Mouse (Mus musculus) right cerebral cortex, postnatal 25 days (tissue): Measurements from ENCODE around the gene Ppid.
A peak's percentile ranks its signal among the peaks of the same experiment; 100 is the strongest.
"Not testable (repeated sequence)": the region's sequence is repeated elsewhere in the genome, so short reads cannot be mapped to it uniquely, and the experiment has no call there.

Source experiments
- DNase-seq: peaks from one replicate; pipeline ENCODE4 v3.0.0; 2022

Gene Ppid

DNA sequence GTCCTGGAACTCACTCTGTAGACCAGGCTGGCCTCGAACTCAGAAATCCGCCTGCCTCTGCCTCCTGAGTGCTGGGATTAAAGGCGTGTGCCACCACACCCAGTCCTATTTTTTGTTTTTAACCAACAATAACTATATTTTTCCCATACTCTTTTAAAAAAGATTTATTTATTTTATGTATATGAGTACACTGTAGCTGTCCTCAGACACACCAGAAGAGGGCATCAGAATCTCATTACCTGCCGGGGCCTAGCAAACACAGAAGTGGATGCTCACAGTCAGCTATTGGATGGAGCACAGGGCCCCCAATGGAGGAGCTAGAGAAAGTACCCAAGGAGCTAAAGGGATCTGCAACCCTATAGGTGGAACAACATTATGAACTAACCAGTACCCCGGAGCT is 17.8 kb upstream of the Ppid start:
- DNase-seq = not testable (repeated sequence)

DNA sequence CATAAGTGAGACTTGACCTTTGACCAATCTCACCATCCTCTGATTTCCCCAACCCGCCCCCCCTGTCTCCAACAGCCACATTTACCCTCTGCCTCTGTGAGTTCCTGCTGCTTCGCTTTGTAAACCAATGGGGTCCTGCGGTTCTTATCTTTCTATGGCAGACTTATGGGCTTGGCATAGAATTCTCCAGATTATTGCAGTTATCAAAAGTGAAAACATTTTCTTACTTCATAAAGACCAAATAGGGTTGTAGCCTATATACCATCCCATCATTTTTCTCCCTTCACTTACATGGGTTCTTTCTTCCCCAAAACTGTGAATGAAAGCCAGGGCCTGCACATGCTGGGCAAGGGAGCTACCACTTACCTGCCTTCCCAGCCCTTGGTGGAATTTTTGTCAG is 16.8 kb upstream of the Ppid start:
- no peak for DNase-seq

DNA sequence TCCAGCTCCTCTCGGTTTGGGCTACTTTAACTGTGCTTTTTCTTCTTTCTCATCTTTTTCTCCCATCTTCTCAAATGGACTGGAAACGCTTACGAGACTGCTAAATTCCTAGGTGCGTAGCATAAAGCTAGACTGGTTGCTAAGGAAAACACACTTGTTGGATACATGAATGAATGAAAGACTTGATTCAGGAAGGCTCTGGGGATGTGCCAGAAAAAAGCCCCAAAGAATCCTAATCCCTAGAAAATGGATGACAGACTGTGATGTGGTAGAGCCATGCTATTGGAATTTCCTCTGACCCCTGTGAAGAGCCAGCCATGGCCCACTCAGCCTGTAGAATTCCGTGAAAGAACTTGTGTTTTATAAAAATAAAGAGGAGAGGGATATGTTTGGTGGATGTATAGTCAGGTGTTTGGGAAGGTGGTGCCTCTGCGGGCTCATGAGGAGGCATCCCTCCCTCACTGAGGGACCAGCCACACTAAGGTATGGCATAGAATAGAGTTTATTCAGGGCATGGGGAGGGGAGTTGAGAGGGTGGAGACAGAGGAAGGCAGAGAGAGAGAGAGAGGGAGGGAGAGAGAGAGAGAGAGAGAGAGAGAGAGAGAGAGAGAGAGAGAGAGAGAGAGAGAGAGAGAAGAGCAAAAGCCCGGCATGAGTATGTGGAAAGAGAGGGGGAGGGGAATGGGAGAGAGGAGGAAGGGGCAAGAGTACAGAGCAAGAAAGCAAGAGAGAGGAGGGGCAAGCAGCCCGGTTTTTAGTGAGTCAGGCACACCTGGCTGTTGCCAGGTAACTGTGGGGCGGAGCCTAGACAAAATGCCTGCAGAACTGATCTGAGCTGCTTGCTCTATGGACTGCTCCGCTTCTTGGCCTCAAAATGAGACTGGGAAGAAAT is 15.3 kb upstream of the Ppid start:
- DNase-seq = no peak

DNA sequence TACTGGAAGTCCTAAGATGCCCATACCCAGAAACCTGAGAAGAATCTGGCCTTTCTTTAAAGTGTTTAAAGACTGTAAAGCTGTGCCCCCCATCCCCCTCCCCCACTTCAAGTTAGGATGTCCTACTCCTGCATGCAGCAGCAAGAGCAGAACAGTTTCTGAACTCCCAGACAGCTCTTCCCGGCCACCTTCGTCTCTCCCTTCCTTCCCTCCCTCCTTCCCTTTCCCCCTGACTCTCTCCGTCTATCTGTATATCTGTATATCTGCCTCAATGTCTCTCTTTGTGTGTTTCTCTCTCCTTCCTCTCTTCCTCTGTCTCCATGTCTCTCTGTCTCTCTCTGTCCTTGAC is 14.7 kb upstream of the Ppid start:
- no peak for DNase-seq

DNA sequence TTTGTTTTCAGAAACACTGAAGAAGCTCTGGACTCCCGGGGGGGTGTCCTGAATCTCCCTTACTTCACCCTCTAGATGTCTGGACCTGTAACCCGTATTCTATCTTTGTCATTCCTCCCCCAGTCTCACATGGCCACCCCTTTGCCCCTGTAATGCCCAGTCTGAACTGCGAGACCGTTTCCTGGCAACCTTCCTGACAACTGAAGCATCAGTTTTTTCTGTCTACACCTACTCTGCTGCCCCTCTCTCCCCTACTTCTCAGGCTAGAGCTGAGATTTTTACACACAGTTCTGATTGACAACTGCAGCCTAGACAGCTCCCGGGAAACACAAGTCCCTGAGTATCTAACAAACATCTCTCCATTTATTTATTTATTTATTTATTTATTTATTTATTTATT is 14.3 kb upstream of the Ppid start:
- no peak for DNase-seq

DNA sequence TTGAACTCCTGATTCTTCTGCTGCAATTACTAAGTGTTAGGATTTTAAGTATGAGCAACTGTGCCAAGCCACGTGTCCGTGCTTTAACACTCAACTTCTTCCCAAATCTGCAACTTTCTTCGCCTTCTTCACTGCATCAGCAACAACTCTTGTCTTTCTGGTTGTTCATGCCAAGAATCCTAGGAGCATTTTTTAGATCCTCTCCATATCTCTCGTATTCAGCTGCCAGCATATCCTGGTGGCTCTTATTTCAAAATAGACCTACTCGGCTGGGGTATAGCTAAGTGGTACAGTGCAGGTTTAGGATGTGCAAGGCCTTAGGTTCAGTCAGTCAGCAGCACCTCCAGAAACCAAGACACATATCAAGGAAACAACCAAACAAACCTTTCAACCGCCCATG is 13.5 kb upstream of the Ppid start:
- DNase-seq = no peak

DNA sequence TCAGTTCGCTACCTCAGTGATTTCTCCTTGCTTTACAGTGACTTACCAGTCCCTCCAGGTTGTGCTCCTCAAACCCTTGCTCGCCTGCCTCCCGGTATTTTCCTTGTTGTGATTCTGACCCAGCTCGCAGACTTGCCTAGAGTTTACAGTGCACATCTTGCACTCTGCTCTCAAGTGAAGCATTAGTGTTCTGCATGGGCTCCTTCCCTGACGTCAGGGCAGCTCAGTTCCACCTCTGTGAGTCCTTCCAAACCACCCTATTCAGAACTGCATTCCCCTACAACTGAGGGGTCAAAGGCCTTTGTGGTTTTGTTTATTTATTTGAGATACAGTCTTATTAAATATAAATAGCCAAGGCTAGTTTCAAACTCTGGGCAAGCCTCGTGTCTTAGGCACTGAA is 13.0 kb upstream of the Ppid start:
- DNase-seq = no peak

DNA sequence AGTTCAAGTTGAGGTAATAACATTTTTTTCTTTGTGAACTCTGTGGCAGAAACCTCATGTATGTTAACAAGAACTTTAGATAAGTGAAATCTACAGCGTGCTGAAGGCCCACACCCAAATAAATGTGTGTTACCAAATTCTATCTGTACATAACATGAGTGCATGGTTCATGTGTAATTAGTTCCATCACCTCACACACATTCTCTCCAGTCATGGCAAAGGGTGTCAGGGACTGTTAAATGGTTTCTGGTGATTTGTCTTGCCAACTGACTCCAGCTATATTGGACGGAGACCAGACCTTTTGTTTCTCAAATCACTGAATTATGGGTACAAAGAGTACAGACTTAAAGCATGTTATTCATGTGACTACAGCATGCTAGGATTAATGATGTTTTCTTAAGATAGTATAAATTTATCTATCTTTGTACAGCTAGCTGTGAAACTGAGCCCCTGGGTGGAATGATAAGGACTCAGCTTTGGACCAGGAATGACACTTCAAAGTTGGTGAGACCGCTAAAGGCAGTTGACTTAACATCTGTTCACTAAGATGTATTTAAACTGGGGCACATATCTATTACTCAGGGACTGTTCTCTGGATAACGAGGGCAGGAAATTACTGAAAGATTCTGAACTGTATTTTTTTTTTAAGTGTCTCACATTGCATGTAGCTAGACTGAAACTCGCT is 11.1 kb upstream of the Ppid start:
- DNase-seq = no peak

DNA sequence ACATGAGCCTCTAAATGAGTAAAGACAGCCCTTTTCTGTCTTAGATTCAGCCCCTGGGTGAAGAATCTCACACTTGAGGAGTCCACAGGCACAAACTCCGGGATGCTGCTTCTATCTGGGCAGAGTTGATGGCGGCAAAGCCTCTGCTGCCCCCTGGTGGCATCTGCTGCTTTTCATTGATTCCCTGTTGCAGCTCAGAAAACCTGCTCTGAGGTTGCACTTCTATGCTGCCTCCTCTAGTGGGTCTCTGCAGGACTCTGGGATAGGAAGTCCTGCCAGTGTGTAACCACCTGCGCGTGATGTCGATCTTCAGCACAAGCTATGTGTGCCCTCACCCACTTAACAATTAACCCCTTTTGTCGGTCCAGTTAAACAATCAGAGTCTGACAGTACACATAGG is 4.3 kb upstream of the Ppid start:
- DNase-seq = peak; percentile 86

DNA sequence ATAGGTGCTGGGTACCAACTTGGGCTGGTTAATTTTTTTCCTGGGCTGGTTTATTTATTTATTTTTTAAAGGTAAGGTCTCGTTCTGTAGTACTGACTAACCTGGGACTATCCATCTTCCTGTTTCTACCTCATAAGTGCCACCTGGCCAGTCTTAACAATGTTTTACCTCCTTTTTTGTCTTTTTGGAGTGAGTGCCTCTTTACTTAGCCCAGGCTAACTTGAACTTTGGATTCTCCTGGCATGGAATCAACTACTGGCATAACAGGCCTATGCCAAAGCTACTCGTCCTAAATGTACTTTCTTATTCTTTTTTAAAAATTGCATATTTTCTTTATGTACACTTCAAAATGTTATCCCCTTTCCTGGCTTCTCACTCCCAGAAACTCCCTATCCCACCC is 1.5 kb upstream of the Ppid start:
- DNase-seq = no peak

DNA sequence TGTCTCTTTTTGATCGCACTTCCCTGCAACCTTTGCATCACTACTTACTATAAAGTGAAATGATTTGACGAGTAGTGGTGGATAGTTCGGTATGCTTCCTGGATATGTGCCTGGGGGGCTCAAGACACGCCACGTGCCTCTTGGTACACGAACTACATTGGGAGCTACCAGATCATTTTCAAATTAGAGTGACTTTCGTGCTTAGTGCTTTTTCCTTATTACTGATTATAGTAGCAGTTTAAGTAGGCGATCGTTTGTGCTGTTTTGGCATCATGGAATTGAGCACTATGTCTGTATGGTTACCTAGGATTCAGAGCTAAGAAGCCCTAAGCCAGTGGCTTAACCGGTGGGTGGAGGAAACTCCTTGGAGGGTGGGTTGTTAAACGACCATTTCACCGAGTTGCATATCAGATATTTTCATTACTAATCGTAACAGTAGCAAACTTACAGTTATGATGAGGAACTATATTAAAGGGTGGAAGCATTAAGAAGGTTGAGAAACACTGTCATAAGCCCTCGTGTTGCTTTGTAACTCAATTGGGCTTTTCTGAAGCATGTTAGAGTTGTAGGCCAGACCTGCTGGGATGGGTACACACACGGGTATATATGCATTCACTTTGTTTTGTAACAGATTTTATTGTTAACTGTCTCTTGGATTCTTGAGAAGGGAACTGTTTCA is 790 bp downstream of the Ppid start:
- DNase-seq = no peak

DNA sequence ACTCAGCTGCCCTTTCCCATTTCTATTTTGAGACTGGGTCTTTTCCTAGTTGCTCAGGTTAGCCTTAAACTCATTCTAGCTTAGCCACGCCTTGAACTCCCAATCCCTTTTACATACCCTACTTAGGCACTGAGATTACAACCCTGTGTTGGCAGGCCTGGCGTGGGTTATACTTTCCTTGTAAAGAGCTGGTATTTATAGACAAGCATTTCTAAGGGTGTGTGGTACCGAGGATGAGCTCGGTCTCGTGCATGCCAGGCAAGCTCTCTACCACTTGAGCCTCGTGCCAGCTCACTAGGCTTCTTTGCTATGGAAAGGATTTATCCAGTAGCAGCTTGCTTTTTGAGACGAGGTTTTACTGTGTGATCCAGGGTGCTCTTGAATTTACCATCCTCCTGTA is 4.3 kb downstream of the Ppid start:
- no peak for DNase-seq

DNA sequence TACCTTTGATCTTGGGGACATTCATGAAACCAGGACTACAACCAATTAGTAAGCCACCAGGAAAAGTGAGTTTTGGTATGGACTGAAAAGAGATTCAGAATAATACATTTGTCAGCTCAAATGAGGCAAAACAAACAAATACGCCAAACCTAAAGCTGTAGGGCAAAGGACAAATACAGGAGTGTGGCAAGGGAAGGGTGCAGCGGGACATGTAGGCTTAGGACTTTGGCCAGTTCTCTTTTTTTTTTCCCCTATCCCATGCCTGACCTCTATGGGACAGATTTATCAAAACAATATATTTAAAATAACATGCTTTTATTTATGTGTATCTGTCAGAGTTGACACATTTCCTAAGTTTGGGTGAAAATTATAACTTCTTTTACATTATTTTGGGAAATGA is 18.7 kb downstream of the Ppid start:
- no peak for DNase-seq

DNA sequence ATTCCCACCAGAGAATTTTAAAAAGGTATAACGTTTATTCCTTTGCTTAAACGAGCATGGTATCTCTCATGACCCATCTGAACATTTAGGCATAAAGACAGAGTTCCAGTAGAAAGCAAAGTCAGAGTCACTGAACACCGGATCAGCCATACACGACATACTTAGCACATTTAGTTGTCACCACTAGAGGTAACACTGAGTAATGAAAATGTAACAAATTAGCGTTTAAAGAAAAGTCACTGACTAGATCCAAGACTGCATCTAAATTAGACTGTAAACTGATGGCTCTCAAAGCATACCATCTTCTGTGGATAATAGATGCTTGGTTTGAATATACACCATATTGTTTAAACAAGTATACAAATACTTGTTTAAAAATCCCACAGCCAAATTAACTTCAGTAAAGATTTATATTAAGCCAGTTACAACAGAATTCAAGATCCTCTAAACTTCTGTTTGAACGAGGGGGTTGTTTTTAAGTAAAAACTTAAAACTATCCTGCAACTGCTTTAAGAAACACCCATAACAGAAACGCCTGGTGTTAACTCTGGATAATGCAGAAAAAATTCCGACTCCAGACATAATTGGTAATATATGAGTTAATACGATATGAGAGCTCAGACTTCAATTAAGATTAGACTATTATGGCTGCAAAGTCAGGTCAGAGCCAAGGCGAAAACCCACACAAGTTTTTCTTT is 36.5 kb downstream of the Ppid start:
- DNase-seq = no peak

DNA sequence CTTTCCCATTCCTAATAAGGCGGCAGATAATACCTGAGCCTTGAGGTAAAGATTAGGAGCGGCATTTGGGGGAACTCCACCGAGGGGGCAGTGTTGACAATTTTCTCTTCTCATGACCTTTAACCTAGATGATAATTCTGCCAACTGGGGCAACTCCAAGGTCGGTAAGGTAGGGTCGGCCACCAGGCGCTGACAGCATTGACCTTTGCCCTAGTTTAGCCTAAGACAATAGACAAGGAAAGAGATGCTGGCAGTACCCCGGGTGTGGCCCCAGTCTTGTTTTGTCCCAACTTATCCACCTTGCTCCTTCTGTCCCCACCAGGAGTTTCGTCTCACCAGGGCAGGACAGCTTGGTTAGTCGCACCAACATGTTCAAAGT is 37.0 kb downstream of the Ppid start:
- DNase-seq = no peak

DNA sequence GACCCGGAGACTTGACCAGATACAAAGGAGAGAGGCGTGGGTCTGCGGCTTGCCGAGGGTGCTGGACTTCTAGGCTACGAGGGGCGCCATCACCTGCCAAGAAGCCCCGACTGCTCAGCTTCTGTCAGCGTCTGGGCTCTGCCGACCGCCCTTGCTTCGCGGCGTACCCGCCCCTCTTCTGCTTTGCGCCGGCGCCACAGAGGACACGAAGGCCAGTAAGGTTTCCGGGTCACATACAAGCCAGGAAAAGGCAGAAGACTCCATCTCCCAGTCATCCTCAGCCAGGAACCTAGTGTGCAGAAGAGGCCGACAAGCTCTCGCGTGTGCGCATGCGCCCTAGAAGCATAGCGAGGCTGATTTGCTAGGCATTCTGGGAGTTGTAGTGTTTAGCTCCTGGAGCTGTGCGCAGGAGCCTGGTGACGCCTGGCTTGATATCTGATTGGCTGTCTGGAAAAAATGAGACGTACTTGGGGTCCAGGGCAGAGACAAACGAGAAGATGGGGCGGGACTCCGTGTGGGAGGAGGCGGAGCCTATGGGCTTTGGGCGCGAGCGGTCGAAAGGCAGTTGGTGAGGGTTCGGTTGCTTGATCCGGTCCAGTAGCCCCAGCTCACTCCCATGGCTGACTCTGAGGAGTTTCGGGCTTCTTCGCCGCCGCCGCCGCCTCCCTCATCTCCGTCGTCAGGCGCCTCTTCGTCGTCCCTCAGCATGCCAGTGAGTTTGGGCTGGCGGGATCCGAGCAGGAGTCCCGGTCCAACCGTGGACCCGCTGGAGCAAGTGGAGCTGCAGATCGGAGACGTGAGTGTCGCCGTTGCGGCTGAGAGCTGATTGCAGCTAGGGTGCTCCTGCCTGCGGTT is 37.6 kb downstream of the Ppid start, which contains the start of gene 4930579G24Rik:
TSS of gene 4930579G24Rik (plus strand) at position 519 of the 855 bp plus-strand sequence.
- peak; percentile 95 for DNase-seq

DNA sequence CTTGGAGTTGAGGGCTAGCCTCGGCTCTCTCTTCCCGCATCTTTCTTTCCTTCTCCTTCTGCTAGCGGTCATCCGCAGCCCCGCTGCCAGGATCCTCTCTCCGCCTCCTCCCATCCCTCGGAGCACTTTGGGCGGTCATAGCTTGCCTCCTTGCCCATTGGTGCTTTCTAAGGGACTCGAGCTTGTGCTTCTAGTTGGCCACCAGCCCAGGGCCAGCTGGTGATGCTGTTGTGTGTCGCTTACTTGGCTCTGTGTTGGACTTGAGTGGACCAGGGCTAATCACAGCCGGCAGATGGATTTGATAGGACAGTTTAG is 38.2 kb downstream of the Ppid start, which contains the start of gene Etfdh:
TSS of gene Etfdh (minus strand) at position 85 of the 315 bp plus-strand sequence.
- DNase-seq = peak; percentile 45

DNA sequence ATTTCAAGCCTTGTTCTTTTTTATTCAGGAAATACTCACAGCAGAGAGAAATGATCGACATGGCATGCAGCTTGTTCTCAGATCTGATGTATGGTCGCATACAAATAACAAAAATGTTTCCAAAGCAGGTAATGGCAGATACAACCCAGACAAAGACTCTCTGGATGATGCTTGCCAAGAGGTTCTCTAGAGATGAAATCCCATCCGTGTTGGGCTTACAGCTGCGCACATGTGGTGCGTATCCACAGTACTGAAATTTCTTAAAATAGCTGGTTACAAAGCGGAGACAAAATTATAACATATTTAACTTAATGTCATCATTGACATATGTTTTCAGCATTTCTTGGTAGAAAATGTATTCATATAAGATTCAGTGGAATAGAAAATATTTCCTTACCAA is 61.0 kb downstream of the Ppid start:
- no peak for DNase-seq
